ENCODE assay signal across 18 mouse cellular contexts in the genomic region with DNA sequence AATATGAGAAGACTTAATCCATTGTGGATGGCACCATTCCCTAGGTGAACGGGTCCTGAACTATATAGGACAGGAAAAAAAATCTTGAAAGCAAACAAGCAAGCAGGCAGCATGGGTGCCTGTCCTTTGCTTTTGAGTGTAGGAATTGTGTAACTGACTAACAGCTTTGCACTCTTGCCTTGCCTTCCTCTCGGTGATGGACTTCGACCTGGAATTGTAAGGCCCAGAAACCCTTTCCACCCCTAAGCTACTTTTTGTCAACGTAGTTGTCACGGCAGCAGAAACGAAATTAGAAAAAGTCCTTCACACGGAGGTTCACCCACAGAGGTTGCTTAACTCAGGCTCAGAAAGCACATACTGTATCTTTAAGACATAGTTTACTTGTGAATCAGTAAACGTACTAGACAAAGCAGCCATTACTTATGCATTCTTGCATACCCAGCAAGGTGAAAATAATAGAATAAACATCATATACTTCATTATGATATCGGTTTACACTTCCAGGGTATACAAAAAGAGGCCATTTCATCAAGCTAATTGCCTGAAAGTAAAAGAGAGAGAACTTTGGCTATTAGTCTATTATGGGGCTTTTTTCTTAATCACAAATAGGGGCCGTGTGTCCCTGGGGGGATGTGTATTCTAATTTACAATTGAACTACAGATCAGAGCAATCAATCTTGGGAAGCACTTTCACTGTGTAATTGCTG. TPM values are rescaled to one million over a fixed set of nuclear protein-coding genes. Genes with fewer than 3 reads are reported as not detected.
DNase-seq lines count a peak whose midpoint lies in the region; ATAC-seq lines count a peak whose summit lies in the region.
"Had no signal": no experiment of that assay in that cellular context is flagged by ENCODE, and none has a peak within 500 bp of the region (broad histone marks: within the 10 kb centered on the region; RNA-seq: fewer than 3 reads in every experiment).

No protein-coding gene starts in this region.

- no peaks in the 10 kb centered on the region for H3K27me3 ChIP-seq in midbrain, embryonic 12.5 days
- no peaks in the 10 kb centered on the region for H3K27me3 ChIP-seq in midbrain, embryonic 15.5 days (replicated peaks)
- no peaks in the 10 kb centered on the region for H3K27me3 ChIP-seq in forebrain, embryonic 12.5 days
- no peaks in the 10 kb centered on the region for H3K27me3 ChIP-seq in intestine, embryonic 16.5 days (replicated peaks; ENCODE audit: control insufficient read depth, insufficient read depth, low read length)
- H3K27me3 ChIP-seq: heart, embryonic 12.5 days had no signal

- H3K9ac ChIP-seq in midbrain, embryonic 12.5 days (replicated peaks), result no peak overlapping the region
- H3K9ac ChIP-seq in midbrain, embryonic 15.5 days, result no peak overlapping the region
- H3K9ac ChIP-seq in forebrain, embryonic 12.5 days, result no peak overlapping the region
- H3K9ac ChIP-seq in intestine, embryonic 16.5 days (ENCODE audit: low read depth, low read length), result no peak overlapping the region
- H3K9ac ChIP-seq: embryonic facial prominence, embryonic 12.5 days; heart, embryonic 12.5 days; liver, embryonic 14.5 days had no signal

- H3K4me2 ChIP-seq in midbrain, embryonic 12.5 days (replicated peaks), result no peak overlapping the region
- H3K4me2 ChIP-seq in midbrain, embryonic 15.5 days, result no peak overlapping the region
- 0 out of 2 replicates have a peak overlapping the region, but pooled peaks have one; percentile 3 for H3K4me2 ChIP-seq in forebrain, embryonic 12.5 days
- no peak overlapping the region for H3K4me2 ChIP-seq in intestine, embryonic 16.5 days (ENCODE audit: low read depth, low read length)
- H3K4me2 ChIP-seq: embryonic facial prominence, embryonic 12.5 days; heart, embryonic 12.5 days had no signal

- H3K27ac ChIP-seq in midbrain, embryonic 12.5 days (replicated peaks), result no peak overlapping the region
- no peak overlapping the region for H3K27ac ChIP-seq in midbrain, embryonic 15.5 days
- H3K27ac ChIP-seq in forebrain, embryonic 12.5 days, result peak overlapping the region; percentile 54
- no peak overlapping the region for H3K27ac ChIP-seq in intestine, embryonic 16.5 days (ENCODE audit: low read length)
- H3K27ac ChIP-seq: embryonic facial prominence, embryonic 12.5 days; liver, embryonic 14.5 days had no signal

- peak; percentile 53 for ATAC-seq in midbrain, embryonic 12.5 days (ENCODE audit: low FRiP score, low read depth)
- ATAC-seq in midbrain, embryonic 15.5 days (replicated peaks), result no peak
- peak; percentile 75 for ATAC-seq in forebrain, embryonic 12.5 days (ENCODE audit: low FRiP score)
- ATAC-seq in intestine, embryonic 16.5 days, result peak; percentile 73

- no peaks in the 10 kb centered on the region for H3K9me3 ChIP-seq in midbrain, embryonic 12.5 days
- H3K9me3 ChIP-seq in midbrain, embryonic 15.5 days, result no peaks in the 10 kb centered on the region
- H3K9me3 ChIP-seq in forebrain, embryonic 12.5 days, result no peaks in the 10 kb centered on the region
- H3K9me3 ChIP-seq in intestine, embryonic 16.5 days (ENCODE audit: control insufficient read depth, low read length), result no peaks in the 10 kb centered on the region
- H3K9me3 ChIP-seq: embryonic facial prominence, embryonic 12.5 days; heart, embryonic 12.5 days had no signal

- no peaks in the 10 kb centered on the region for H3K36me3 ChIP-seq in midbrain, embryonic 12.5 days
- H3K36me3 ChIP-seq in midbrain, embryonic 15.5 days (replicated peaks), result no peaks in the 10 kb centered on the region
- H3K36me3 ChIP-seq in forebrain, embryonic 12.5 days (replicated peaks), result no peaks in the 10 kb centered on the region
- H3K36me3 ChIP-seq in intestine, embryonic 16.5 days (ENCODE audit: control insufficient read depth, insufficient read depth, low read length), result no peaks in the 10 kb centered on the region
- H3K36me3 ChIP-seq: embryonic facial prominence, embryonic 12.5 days; heart, embryonic 12.5 days had no signal

- 66% methylated on average over 10 of the region's 10 CpGs for whole genome bisulfite sequencing in midbrain, embryonic 12.5 days
- WGBS in midbrain, embryonic 15.5 days, result 57% methylated on average over 10 of the region's 10 CpGs
- 37% methylated on average over 10 of the region's 10 CpGs for WGBS in forebrain, embryonic 12.5 days
- 52% methylated on average over 10 of the region's 10 CpGs for WGBS in intestine, embryonic 16.5 days

- peak; percentile 22 for DNase-seq in kidney, adult 18-20 months
- DNase-seq in kidney, postnatal 10 days, result no peak
- DNase-seq in c-Kit-positive CD71-positive TER-119-positive erythroid progenitor cells, embryonic 14.5 days (ENCODE audit: low spot score), result no peak
- DNase-seq in adrenal gland, adult 2 months, result no peak
- DNase-seq: adrenal gland, postnatal 25 days; B cell, adult 2 months; cerebellum, postnatal 14 days; gastrocnemius, postnatal 25 days; right cerebral cortex, postnatal 25 days had no signal

- no peak overlapping the region for H3K4me3 ChIP-seq in midbrain, embryonic 12.5 days
- H3K4me3 ChIP-seq in midbrain, embryonic 15.5 days, result no peak overlapping the region
- no peak overlapping the region for H3K4me3 ChIP-seq in forebrain, embryonic 12.5 days (replicated peaks)
- H3K4me3 ChIP-seq in intestine, embryonic 16.5 days (ENCODE audit: low read length), result no peak overlapping the region
- H3K4me3 ChIP-seq: embryonic facial prominence, embryonic 12.5 days; heart, embryonic 12.5 days had no signal

- peaks cover 7% of the 10 kb centered on the region for H3K4me1 ChIP-seq in midbrain, embryonic 12.5 days
- H3K4me1 ChIP-seq in midbrain, embryonic 15.5 days, result peaks cover 7% of the 10 kb centered on the region; the same call in 1 of the 2 replicates
- peaks cover 11% of the 10 kb centered on the region for H3K4me1 ChIP-seq in forebrain, embryonic 12.5 days
- no peaks in the 10 kb centered on the region for H3K4me1 ChIP-seq in intestine, embryonic 16.5 days (ENCODE audit: control insufficient read depth, insufficient read depth, low read length)
- H3K4me1 ChIP-seq: embryonic facial prominence, embryonic 12.5 days; heart, embryonic 12.5 days had no signal

RNA-seq across cellular contexts. Expression of a gene that starts 57.1 kb away (rescaled TPM):
- 105 and 143 TPM in 2 replicates for polyA plus RNA-seq in midbrain, embryonic 12.5 days (2016; fragmentation: Nextera tagmentation; extraction: Ambion mirVana)
- 84.8 and 98.4 TPM in 2 replicates for polyA plus RNA-seq in midbrain, embryonic 15.5 days (2015; fragmentation: Nextera tagmentation; extraction: Ambion mirVana)
- polyA plus RNA-seq in forebrain, embryonic 12.5 days (2016; fragmentation: Nextera tagmentation; extraction: Ambion mirVana), result 129 and 162 TPM in 2 replicates
- 22.2 and 24.6 TPM in 2 replicates for polyA plus RNA-seq in intestine, embryonic 16.5 days (2015; fragmentation: Nextera tagmentation; extraction: Ambion mirVana)
- 100 to 1,000 TPM; 109 to 132 TPM for total RNA-seq in adrenal gland, adult 2 months (2021)
- polyA plus RNA-seq in adrenal gland, adult 2 months (2012; rRNA removed), result 401 and 472 TPM in 2 replicates
- total RNA-seq: hematopoietic stem cell, adult 5-6 weeks; monocyte, adult 5-6 weeks had no signal
